Mouse (Mus musculus): ENCODE measurements around the gene Mtif2. TPM values are rescaled to one million over a fixed set of nuclear protein-coding genes. Genes with fewer than 3 reads are reported as not detected.

Gene Mtif2
- 30.5 and 36.1 TPM in 2 replicates for polyA plus RNA-seq (2015; fragmentation: Nextera tagmentation; extraction: Ambion mirVana)

GRCm38 (mm10) chr11:29525988-29526794 is at the start of gene Mtif2:
TSS of gene Mtif2 (plus strand) at chr11:29526408.

DNA sequence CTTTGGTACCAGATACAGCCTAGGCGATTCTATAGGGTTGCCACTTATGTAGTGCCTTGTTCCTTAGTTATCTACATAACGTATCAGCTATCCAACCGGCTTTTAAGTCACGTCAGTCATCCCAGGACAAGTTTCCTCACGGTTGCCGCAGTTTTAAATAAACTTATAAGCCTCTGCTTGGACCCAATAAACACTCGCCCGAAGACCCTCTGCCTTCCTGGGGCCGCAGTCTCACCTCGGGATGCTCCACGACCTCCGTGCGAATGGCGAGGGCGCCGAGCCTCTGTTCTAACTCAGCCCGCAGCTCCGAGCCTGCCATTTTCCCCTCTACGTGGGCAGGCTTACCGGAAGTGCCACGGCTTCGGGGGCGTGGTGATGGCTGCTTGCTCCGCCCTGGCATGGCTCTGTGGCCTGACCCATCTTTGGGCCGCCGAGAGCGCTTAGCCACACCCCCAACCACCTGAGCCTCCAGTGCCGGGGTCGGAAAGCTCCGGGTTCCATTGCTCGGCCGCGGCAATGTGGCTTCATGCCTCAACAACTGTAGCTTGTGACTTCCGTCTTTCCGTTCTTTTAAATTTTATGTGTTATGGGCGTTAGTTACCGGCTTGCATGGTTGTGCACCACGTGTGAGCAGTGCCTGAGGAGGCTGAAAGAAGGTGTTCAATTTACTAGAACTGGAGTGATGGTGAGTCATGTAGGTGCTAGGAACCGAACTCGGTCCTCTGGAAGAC is 11.4 kb upstream of the Mtif2 start, which contains the start of gene Prorsd1:
TSS of gene Prorsd1 (minus strand) at position 352 of the 731 bp plus-strand sequence.

GRCm38 (mm10) chr11:29547752-29548503 is 21.7 kb downstream of the Mtif2 start, which contains the start of the genes Clhc1 and Rps27a:
TSS of gene Clhc1 (plus strand) at chr11:29547950.
TSS of gene Rps27a (minus strand) at chr11:29548109.

Other genes starting within 250 kb of the Mtif2 start
- 11.5 and 14.4 TPM in 2 replicates for gene Ccdc88a, start 152.8 kb upstream of the Mtif2 start, polyA plus RNA-seq (2015; fragmentation: Nextera tagmentation; extraction: Ambion mirVana)
- 32.0 and 35.3 TPM in 2 replicates for gene Prorsd1, start 11.4 kb upstream of the Mtif2 start, polyA plus RNA-seq (2015; fragmentation: Nextera tagmentation; extraction: Ambion mirVana)
- 0.12 and 0.16 TPM in 2 replicates for gene Clhc1, start 21.5 kb downstream of the Mtif2 start, polyA plus RNA-seq (2015; fragmentation: Nextera tagmentation; extraction: Ambion mirVana)
- 1,212 and 1,257 TPM in 2 replicates for gene Rps27a, start 21.7 kb downstream of the Mtif2 start, polyA plus RNA-seq (2015; fragmentation: Nextera tagmentation; extraction: Ambion mirVana)
- 27.4 and 34.0 TPM in 2 replicates for gene Rtn4, start 166.5 kb downstream of the Mtif2 start, polyA plus RNA-seq (2015; fragmentation: Nextera tagmentation; extraction: Ambion mirVana)

Measured in spleen, postnatal 0 days (tissue).